Mouse (Mus musculus): ENCODE results near the gene Cyb5r4. TPM values are rescaled to one million over a fixed set of nuclear protein-coding genes. Genes with fewer than 3 reads are reported as not detected.
"Not testable (repeated sequence)": the region's sequence is repeated elsewhere in the genome, so short reads cannot be mapped to it uniquely, and the experiment has no call there.

Cyb5r4 gene
- total RNA-seq, 2 experiments from 2014 or later, result 27.7 to 31.4 TPM

- no peak for DNase-seq
- intact Hi-C loops (cut with DNase I), result no loop called here
Measured at GRCm38 (mm10) chr9:87015938-87016294, 5.9 kb upstream of the Cyb5r4 start.

- intact Hi-C loops (cut with DNase I), result loop anchor here (2.0 to 10.0 kb wide), 3 partner anchors 223 to 1419 kb away; partner anchors contain the start of genes Pgm3 and Rwdd2a
- no peak for DNase-seq
Measured at GRCm38 (mm10) chr9:87025764-87026163, 4.0 kb downstream of the Cyb5r4 start.

- intact Hi-C loops (cut with DNase I), result loop anchor here (2.0 to 10.0 kb wide), 3 partner anchors 221 to 1417 kb away; partner anchors contain the start of genes Pgm3 and Rwdd2a
- DNase-seq, result peak; percentile 44 to 72
Measured at GRCm38 (mm10) chr9:87027423-87028084, 5.7 kb downstream of the Cyb5r4 start.

GRCm38 (mm10) chr9:87032196-87032595 is 10.4 kb downstream of the Cyb5r4 start:
- DNase-seq, result no peak
- intact Hi-C loops (cut with DNase I), result no loop called here

GRCm38 (mm10) chr9:87034831-87035580 is 13.2 kb downstream of the Cyb5r4 start:
- intact Hi-C loops (cut with DNase I), result no loop called here
- no peak for DNase-seq

GRCm38 (mm10) chr9:87049425-87049824 is 27.6 kb downstream of the Cyb5r4 start:
- intact Hi-C loops (cut with DNase I), result no loop called here

GRCm38 (mm10) chr9:87055547-87056235 is 33.9 kb downstream of the Cyb5r4 start:
- DNase-seq, result no peak
- intact Hi-C loops (cut with DNase I), result no loop called here

More at GRCm38 (mm10) chr9:87049425-87049824, 27.6 kb downstream of the Cyb5r4 start:
- DNase-seq, result peak in 1 of 2 experiments; percentile 19

- intact Hi-C loops (cut with DNase I), result no loop called here
- no peak for DNase-seq
Measured at GRCm38 (mm10) chr9:87062337-87062736, 40.5 kb downstream of the Cyb5r4 start.

- no peak for DNase-seq
- intact Hi-C loops (cut with DNase I), result no loop called here
Measured at GRCm38 (mm10) chr9:87068160-87068559, 46.3 kb downstream of the Cyb5r4 start.

GRCm38 (mm10) chr9:87071566-87071965 is 49.8 kb downstream of the Cyb5r4 start:
- intact Hi-C loops (cut with DNase I); DNase-seq: not testable (repeated sequence)

GRCm38 (mm10) chr9:87077919-87078318 is 56.1 kb downstream of the Cyb5r4 start:
- no peak for DNase-seq

GRCm38 (mm10) chr9:87079511-87079910 is 57.7 kb downstream of the Cyb5r4 start:
- intact Hi-C loops (cut with DNase I), result no loop called here
- DNase-seq, result peak in 1 of 2 experiments; percentile 16

More at GRCm38 (mm10) chr9:87077919-87078318, 56.1 kb downstream of the Cyb5r4 start:
- intact Hi-C loops (cut with DNase I), result no loop called here

- no peak for DNase-seq
- intact Hi-C loops (cut with DNase I), result no loop called here
Measured at GRCm38 (mm10) chr9:87086991-87087390, 65.2 kb downstream of the Cyb5r4 start.

GRCm38 (mm10) chr9:87097989-87098388 is 76.2 kb downstream of the Cyb5r4 start:
- intact Hi-C loops (cut with DNase I), result loop anchor here (5.0 kb wide), 1 partner anchor 149 kb away; no protein-coding TSS in a partner anchor
- DNase-seq, result peak; percentile 8 to 27

- intact Hi-C loops (cut with DNase I), result no loop called here
- DNase-seq, result no peak
Measured at GRCm38 (mm10) chr9:87115019-87115418, 93.2 kb downstream of the Cyb5r4 start.

- intact Hi-C loops (cut with DNase I), result no loop called here
- no peak for DNase-seq
Measured at GRCm38 (mm10) chr9:87115456-87115931, 93.7 kb downstream of the Cyb5r4 start.

- intact Hi-C loops (cut with DNase I), result no loop called here
- DNase-seq, result no peak
Measured at GRCm38 (mm10) chr9:87115978-87116377, 94.2 kb downstream of the Cyb5r4 start.

- no peak for DNase-seq
- intact Hi-C loops (cut with DNase I), result no loop called here
Measured at GRCm38 (mm10) chr9:87118996-87119395, 97.2 kb downstream of the Cyb5r4 start.

- DNase-seq, result no peak
- intact Hi-C loops (cut with DNase I), result no loop called here
Measured at GRCm38 (mm10) chr9:87121956-87122493, 100.2 kb downstream of the Cyb5r4 start.

- DNase-seq; intact Hi-C loops (cut with DNase I): not testable (repeated sequence)
Measured at GRCm38 (mm10) chr9:87127046-87127445, 105.2 kb downstream of the Cyb5r4 start.

All from heart, postnatal 36 days (tissue).